Mouse (Mus musculus) cerebellum, adult 2 months (tissue): ENCODE data around the gene Smco3.

Source experiments
- CTCF ChIP-seq: fragments of 200-500 bp; IDR thresholded peaks from 2 replicates; pipeline ENCODE4 v1.5.1; 2011; ENCODE audit warnings: low read depth, mild to moderate bottlenecking, control low read depth, low read length, moderate library complexity, borderline replicate concordance; ENCODE audit not compliant: insufficient read depth
- POLR2A ChIP-seq: fragments of 200-500 bp; IDR thresholded peaks from 2 replicates; pipeline ENCODE4 v1.6.1; 2011; ENCODE audit warnings: low read length, control low read depth, borderline replicate concordance; ENCODE audit not compliant: insufficient read depth

DNA sequence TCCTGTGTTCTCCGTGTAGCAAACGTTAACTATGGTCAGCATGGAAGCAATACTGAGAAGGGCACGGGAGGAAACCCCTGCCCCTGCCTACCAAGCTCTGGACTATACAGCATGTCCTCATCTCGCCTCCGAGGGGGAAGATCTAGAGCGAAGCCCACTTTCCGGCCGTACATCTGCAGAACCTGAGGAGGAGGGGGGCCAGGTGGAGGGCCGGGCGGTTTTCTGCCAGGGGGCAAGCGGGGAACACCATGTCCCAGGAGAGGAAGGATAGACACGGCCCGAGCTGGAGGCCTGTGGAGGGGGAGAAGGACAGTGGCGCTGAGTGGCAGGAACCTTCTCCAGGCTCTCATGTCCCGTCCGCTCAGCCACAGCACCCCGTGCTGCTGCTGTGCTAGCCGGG lies 14.2 kb downstream of the Smco3 start:
- TF ChIP-seq POLR2A (no peak), CTCF (no peak)
